Mouse (Mus musculus) inflammation-experienced regulatory T-cells (primary cell): ENCODE results near the gene Me1. TPM values are rescaled to one million over a fixed set of nuclear protein-coding genes. Genes with fewer than 3 reads are reported as not detected.

Experiments used
- polyA plus RNA-seq, 2 experiments: library from polyadenylated mRNA; unstranded; fragments of 100-300 nt; shearing (Covaris generic); gene quantifications; one replicate each; pipeline ENCODE4 v1.2.1; 2017

Gene Me1
- polyA plus RNA-seq = 1 to 10 TPM in 1 of 2 experiments, under 1 TPM in 1; 0.25 to 1.3 TPM

GRCm38 (mm10) chr9:86695818-86696261 lies at the start of gene Me1:
Me1 (minus strand) TSS chr9:86695953.

GRCm38 (mm10) chr9:86742959-86743911 lies 47.5 kb upstream of the Me1 start, which contains the start of gene Prss35:
Prss35 (plus strand) TSS chr9:86743649.

GRCm38 (mm10) chr9:86571540-86572135 lies 124.1 kb downstream of the Me1 start, which contains the start of the genes Pgm3 and Rwdd2a:
Pgm3 (minus strand) TSS chr9:86571842.
Rwdd2a (plus strand) TSS chr9:86571991.

Other genes starting within 250 kb of the Me1 start
- 1 to 10 TPM; 2.6 to 6.2 TPM for gene Ube2cbp, start 231.0 kb downstream of the Me1 start, polyA plus RNA-seq
- 10 to 100 TPM; 32.6 to 36.0 TPM for gene Dop1a, start 228.8 kb downstream of the Me1 start, polyA plus RNA-seq
- 10 to 100 TPM; 23.7 to 24.2 TPM for gene Pgm3, start 124.1 kb downstream of the Me1 start, polyA plus RNA-seq
- 1 to 10 TPM; 4.6 to 6.0 TPM for gene Rwdd2a, start 124.0 kb downstream of the Me1 start, polyA plus RNA-seq
- under 1 TPM; 0.16 to 0.20 TPM for gene Prss35, start 47.7 kb upstream of the Me1 start, polyA plus RNA-seq
- under 1 TPM; 0.34 to 0.97 TPM for gene Snap91, start 184.7 kb upstream of the Me1 start, polyA plus RNA-seq